Mouse (Mus musculus) layer of hippocampus, adult 18-20 months (tissue): Measurements from ENCODE around the gene Pepd. TPM values are rescaled to one million over a fixed set of nuclear protein-coding genes. Genes with fewer than 3 reads are reported as not detected.

Experiments used
- DNase-seq, 2 experiments: peaks; one replicate each; pipeline ENCODE4 v3.0.0; 2022; ENCODE audit warnings: low spot score in 2 of 2
- total RNA-seq, 2 experiments: library from RNA; stranded (reverse); gene quantifications; 2 replicates each; pipeline ENCODE4 v1.2.3; 2021

The Pepd gene
- total RNA-seq, 2 experiments from 2014 or later: 34.2 to 36.4 TPM

DNA sequence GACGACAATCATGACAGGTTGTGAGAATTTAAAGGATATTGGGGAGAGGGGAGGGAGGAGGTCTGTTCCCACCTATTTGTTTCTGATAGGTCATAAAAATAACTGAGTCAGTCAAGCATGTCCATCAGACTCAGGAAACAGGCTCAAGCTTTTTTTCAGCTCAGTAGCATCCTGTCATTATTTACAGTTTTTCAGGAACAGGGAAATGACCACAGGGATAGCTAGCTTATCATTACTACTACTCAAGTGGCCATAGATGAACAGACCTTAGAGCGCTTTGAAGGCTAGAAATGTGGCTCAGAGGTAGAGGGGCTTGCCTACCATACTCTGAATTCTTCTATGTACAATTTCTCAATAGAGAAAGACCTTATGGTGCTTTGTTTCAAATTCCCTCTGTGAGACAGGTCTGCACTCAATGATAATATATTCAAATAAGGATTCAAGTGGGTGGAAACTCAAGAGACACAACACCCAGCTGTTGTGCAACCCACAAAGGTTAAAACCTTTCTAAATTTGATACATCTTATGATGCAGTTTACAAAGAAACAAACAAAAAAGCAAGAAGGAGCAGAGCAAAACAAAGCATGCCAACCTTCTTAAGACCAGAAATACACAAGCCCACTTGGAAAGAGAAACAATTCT, 142.9 kb downstream of the Pepd start:
- DNase-seq: no peak

DNA sequence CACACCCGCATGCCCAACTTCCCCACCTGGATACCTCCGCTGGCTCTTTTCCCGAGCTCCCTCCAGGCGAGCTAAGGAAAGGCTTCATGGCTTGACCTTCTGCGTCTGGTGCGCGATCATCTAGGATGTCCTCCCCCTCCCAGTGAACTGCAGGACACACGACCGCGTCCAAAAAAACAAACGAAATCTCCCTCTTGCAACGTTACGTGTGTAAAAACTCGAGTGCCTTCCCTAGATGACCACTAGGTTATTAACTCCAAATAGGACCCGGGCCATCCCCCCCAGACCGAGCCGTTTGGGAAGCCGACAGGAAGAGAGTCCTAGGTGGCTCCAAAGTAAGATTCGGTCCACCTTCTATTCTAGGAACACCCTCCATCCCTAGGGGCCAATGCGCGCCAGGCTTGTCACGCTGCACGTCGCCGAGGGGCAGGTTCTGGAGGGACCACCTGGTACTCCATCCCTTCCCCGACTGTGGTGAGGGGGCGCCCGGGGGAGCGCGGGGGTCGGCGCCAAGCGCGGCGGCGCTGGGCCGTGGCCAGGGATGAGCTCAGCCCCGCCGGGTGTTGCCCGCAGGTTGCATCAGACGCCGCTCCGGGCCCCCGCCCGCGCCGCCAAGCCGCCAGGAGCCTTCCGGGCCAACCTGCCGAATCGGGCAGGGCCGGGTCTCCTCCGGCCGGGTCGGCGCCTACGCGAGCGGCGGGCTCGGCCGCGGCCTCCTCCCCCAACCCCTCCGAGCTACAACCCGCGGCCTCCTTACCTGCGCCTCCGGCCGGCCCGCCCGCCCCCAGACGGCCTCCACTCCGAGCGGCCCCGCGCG, 143.6 kb downstream of the Pepd start:
- peak; percentile 58 to 67 for DNase-seq

- DNase-seq: peak; percentile 97 to 98
Observed at GRCm38 (mm10) chr7:35056436-35056864, 144.3 kb downstream of the Pepd start, which contains the start of gene Cebpg. Gene Cebpg (minus strand): TSS chr7:35056573.

DNA sequence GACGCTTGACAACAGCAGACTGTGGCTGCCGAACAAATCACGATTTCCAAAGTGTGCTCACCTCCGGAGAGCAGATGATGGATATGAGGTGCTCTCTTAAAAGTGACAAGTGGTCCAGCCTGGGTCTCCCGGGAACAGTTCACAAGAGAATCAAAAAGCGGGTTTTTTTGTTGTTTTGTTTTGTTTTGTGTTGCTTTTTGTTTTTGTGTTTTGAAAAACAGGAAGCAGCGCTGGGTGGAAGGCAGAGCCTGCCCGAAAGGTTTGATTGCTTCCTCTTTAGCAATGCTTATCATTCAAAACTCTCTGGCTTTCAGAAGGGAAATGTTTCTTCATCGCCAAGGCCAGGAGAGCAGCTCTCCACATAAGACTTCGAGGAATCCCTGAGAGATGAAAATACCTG, 144.8 kb downstream of the Pepd start:
- DNase-seq: no peak

GRCm38 (mm10) chr7:35057569-35057968, 145.4 kb downstream of the Pepd start:
- no peak for DNase-seq

- no peak for DNase-seq
Observed at GRCm38 (mm10) chr7:35058329-35058728, 146.2 kb downstream of the Pepd start.

DNA sequence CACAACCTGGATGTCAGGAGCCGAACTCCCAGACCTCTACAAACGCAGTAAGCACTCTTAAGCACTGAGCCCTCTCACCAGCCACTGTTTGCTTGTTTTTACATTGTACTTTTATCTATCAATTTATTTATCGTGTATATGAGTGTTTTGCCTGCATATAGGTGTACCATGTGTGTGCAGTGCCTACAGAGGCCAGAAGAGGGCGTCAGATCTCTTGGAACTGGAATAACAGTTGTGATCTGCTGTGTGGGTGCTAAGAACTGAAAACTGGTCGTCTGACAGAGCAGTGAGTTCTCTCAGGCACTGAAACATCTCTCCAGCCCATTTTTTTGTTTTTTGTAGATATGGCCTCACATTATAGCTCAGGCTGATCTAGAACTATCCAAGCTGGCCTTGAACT, 147.3 kb downstream of the Pepd start:
- DNase-seq: no peak

GRCm38 (mm10) chr7:35064286-35065258, 152.4 kb downstream of the Pepd start:
- peak in 1 of 2 experiments; percentile 59 for DNase-seq

DNA sequence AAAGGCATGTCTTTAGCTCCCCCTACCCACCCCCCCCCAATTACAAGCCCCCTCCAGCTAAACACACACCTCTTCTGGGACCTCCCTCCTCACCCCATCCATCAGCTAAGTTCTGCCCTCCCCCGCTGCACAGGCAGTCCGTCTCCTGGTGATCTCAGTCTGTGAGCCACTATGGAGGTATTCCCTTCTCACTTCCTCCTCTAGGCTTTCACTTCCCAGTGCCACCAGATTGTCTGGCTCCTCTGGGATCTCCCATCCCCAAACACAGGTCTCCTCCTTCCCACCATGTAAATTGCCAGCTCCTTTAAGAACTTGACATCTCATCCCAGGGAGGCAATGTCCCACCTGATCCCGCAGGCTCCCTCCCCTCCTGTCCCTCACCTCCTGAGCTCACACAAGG, 153.8 kb downstream of the Pepd start:
- DNase-seq: no peak

- DNase-seq: no peak
Observed at GRCm38 (mm10) chr7:35066640-35067212, 154.5 kb downstream of the Pepd start.

DNA sequence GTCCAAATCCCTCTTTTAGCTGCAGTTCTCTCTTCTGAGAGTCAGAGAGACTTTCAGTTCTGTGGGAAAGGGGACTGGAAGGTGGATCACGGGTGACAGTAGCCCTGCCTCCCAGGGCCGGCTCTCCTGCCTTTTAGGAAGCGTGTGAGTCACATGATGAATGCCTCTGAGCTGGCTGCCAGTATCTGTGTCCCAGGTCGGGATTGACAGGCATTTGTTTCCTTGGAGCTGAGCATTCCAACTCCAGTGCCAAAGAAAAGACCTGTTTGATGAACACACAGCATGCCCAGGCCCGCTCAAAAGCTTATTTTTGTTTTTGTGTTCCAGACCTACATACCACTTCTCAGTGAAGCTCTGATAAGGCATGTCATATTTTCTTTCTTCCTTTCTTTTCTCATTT, 164.5 kb downstream of the Pepd start:
- no peak for DNase-seq

DNA sequence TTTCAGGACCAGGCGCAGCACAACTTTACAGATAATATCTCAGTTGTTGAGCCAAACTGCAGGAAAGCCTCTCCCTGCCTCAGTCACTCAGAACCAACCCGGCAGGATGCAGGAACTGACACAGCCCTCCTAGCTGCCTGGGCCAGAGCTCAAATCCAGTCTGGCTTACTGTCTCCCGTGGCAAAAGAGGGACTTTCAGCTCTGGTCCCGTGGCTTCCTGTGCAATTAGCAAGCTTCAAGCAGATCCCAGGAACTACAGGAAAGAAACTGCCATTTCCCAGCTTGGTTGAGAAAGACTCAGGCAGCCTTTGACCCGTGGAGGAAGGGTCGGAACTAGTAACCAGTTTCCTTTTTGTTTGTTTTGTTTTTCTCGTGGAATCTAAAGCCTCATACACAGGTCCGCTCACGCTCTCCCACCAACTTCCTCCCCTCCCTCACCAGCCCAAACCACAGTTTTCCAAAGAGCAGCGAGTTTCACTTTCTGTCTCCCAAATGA, 168.7 kb downstream of the Pepd start:
- DNase-seq: no peak

- no peak for DNase-seq
Observed at GRCm38 (mm10) chr7:35081406-35082104, 169.4 kb downstream of the Pepd start.

DNA sequence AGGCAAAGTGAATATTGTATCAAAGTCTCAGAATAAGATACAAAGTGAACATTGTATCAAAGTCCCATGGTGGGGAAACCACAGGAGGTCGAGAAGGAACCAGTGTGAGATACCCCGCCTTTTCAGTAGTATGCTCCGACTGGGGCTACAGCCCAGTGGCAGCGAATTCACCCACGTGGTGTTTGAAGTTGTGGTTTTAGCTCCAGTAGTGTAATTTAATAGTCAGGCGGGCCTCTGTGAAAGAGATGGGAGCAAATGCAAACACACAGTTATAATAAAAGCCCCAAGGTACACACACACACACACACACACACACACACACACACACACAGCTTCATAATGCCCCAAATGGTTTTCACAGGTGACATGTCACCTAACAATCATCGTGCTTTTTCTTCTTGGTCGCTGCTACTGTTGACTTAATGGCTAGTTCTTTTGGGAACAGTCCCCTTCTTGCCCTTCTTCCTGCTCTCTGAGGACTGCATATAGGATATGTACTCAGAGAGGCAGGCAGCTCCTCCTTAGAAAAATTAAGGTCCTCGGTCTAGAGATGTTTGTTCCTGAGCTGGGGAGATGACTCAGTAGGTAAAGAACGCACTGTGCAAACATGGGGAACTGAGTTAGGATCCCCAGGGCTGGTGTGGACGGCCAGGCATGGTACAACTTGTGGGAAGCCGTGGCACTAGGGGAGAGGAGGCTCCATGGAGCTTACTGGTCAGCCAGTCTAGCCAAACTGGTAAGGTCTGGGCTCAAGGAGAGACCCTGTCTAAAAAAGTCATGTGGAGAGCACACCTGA, 172.6 kb downstream of the Pepd start:
- DNase-seq: no peak

GRCm38 (mm10) chr7:35086271-35086861, 174.2 kb downstream of the Pepd start:
- DNase-seq: peak; percentile 30 to 57

DNA sequence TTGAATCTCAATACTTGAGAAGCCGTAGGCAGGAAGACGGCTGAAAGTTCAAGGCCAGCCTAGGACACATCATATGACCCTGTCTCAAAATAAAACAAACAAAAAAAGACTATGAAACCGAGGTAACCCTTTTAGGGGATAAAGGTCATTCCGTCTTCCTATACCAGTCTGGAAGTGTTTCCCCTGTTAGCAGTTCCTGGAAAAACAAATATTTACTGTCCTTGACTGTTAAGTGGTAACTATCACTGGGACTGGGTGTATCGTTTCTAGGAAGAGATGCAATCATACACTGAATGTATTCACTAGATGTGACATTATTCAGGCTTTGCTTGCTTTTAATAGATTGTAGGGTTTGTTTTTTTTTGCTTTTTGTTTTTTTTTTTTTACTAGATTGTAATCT, 178.4 kb downstream of the Pepd start:
- no peak for DNase-seq
